Mouse (Mus musculus) stomach, postnatal 0 days (tissue): Measurements from ENCODE around the gene Mast2. TPM values are rescaled to one million over a fixed set of nuclear protein-coding genes. Genes with fewer than 3 reads are reported as not detected.

Experiments used
- ATAC-seq: fragments of 200-750 bp; cut with Nextera tagmentation; 2 replicates; pipeline ENCODE4 v1.8.0; 2017; ENCODE audit not compliant: low FRiP score, low TSS enrichment
- DNase-seq: peaks from one replicate; pipeline ENCODE4 v3.0.0-alpha.2; 2016; ENCODE audit warnings: low spot score
- H3K27ac ChIP-seq: fragments of 300-500 bp; sonication (generic); replicated peaks from 2 replicates; pipeline ENCODE4 v1.5.1; 2014; ENCODE audit warnings: mild to moderate bottlenecking, control low read depth
- H3K27me3 ChIP-seq: fragments of 300-500 bp; sonication (generic); 2 replicates; pipeline ENCODE4 v1.6.1; 2014; ENCODE audit warnings: low read length; ENCODE audit not compliant: control insufficient read depth, insufficient read depth
- H3K36me3 ChIP-seq: fragments of 300-500 bp; sonication (generic); 2 replicates; pipeline ENCODE4 v1.6.1; 2014; ENCODE audit warnings: low read length, mixed read lengths; ENCODE audit not compliant: control insufficient read depth, insufficient read depth
- H3K4me1 ChIP-seq: fragments of 300-500 bp; sonication (generic); replicated peaks from 2 replicates; pipeline ENCODE4 v1.6.1; 2014; ENCODE audit warnings: antibody characterized with exemption; ENCODE audit not compliant: control insufficient read depth, insufficient read depth
- H3K4me2 ChIP-seq: fragments of 300-500 bp; sonication (generic); replicated peaks from 2 replicates; pipeline ENCODE4 v1.6.1; 2014; ENCODE audit warnings: low read depth, mild to moderate bottlenecking, control low read depth, moderate library complexity
- H3K4me3 ChIP-seq: fragments of 300-500 bp; sonication (generic); 2 replicates; pipeline ENCODE4 v1.5.1; 2014; ENCODE audit warnings: low read depth, low read length, control low read depth
- H3K9ac ChIP-seq: fragments of 300-500 bp; sonication (generic); 2 replicates; pipeline ENCODE4 v1.6.1; 2014; ENCODE audit warnings: mild to moderate bottlenecking, low read length, control low read depth, mixed read lengths
- H3K9me3 ChIP-seq: fragments of 300-500 bp; sonication (generic); 2 replicates; pipeline ENCODE4 v1.6.1; 2016; ENCODE audit warnings: low read length; ENCODE audit not compliant: control insufficient read depth
- CTCF ChIP-seq: IDR thresholded peaks from 2 replicates; pipeline ENCODE4 v1.5.1; 2016; ENCODE audit warnings: antibody characterized with exemption, low read depth, mild to moderate bottlenecking, moderate library complexity
- EP300 ChIP-seq: optimal IDR thresholded peaks from 2 replicates; pipeline ENCODE3; 2016; ENCODE audit warnings: antibody characterized with exemption
- WGBS: fragments of 180-500 bp; shearing (Covaris S2); extraction: QIAGEN DNeasy Blood & Tissue Kit; methylation state at CpG from one replicate; pipeline ENCODE4 v1.1.7; 2014; 5-methylcytosine and 5-hydroxymethylcytosine counted together
- polyA plus RNA-seq: library from polyadenylated mRNA; unstranded; fragments of >200 nt; fragmentation: Nextera tagmentation; extraction: Ambion mirVana; gene quantifications from 2 replicates; pipeline ENCODE4 v1.2.1, GENCODE M21; 2015

Mast2 gene
- polyA plus RNA-seq, 1 experiment from 2014 or later, result 5.1 TPM

- Histone ChIP-seq H3K9me3 (no peaks in the 10 kb centered on the region), H3K4me2 (no peak overlapping the region), H3K4me3 (no peak overlapping the region), H3K27ac (no peak overlapping the region), H3K27me3 (no peaks in the 10 kb centered on the region), H3K4me1 (no peaks in the 10 kb centered on the region), H3K9ac (no peak overlapping the region), H3K36me3 (peaks cover 2% of the 10 kb centered on the region; the same call in 1 of the 2 replicates)
- ATAC-seq, result no peak
- 96% methylated on average over 3 of the region's 3 CpGs for WGBS
- DNase-seq, result no peak
- TF ChIP-seq EP300 (no peak), CTCF (no peak)
Observed at GRCm38 (mm10) chr4:116329256-116329655, 134.7 kb downstream of the Mast2 start.

GRCm38 (mm10) chr4:116322127-116322526 is 141.9 kb downstream of the Mast2 start:
- H3K4me2 ChIP-seq, result no peak overlapping the region
- H3K9ac ChIP-seq, result no peak overlapping the region
- no peaks in the 10 kb centered on the region for H3K9me3 ChIP-seq
- H3K36me3 ChIP-seq, result peaks cover 11% of the 10 kb centered on the region
- no peak overlapping the region for H3K4me3 ChIP-seq
- H3K27ac ChIP-seq, result no peak overlapping the region
- DNase-seq (no peak), ATAC-seq (no peak)
- 88% methylated on average over 6 of the region's 6 CpGs for WGBS
- H3K4me1 ChIP-seq, result no peaks in the 10 kb centered on the region
- TF ChIP-seq CTCF, result no peak
- TF ChIP-seq EP300, result no peak
- no peaks in the 10 kb centered on the region for H3K27me3 ChIP-seq

GRCm38 (mm10) chr4:116317575-116317974 is 146.4 kb downstream of the Mast2 start:
- no peak for TF ChIP-seq EP300
- no peak for TF ChIP-seq CTCF
- 92% methylated on average over 4 of the region's 4 CpGs for WGBS
- DNase-seq, result no peak
- no peak overlapping the region for H3K9ac ChIP-seq
- H3K4me1 ChIP-seq, result no peaks in the 10 kb centered on the region
- H3K36me3 ChIP-seq, result peaks cover 23% of the 10 kb centered on the region
- H3K27me3 ChIP-seq, result no peaks in the 10 kb centered on the region
- H3K4me2 ChIP-seq, result no peak overlapping the region
- no peaks in the 10 kb centered on the region for H3K9me3 ChIP-seq
- no peak for ATAC-seq
- no peak overlapping the region for H3K27ac ChIP-seq
- H3K4me3 ChIP-seq, result no peak overlapping the region

- Histone ChIP-seq H3K9me3 (no peaks in the 10 kb centered on the region), H3K4me3 (no peak overlapping the region), H3K4me1 (no peaks in the 10 kb centered on the region), H3K36me3 (peaks cover 14% of the 10 kb centered on the region; the same call in 1 of the 2 replicates), H3K27ac (no peak overlapping the region), H3K27me3 (no peaks in the 10 kb centered on the region), H3K4me2 (no peak overlapping the region), H3K9ac (no peak overlapping the region)
- no peak for ATAC-seq
- 17% methylated on average over 1 of the region's 1 CpGs for WGBS
- DNase-seq, result no peak
- no peak for TF ChIP-seq EP300
- TF ChIP-seq CTCF, result no peak
Observed at GRCm38 (mm10) chr4:116304551-116304950, 159.4 kb downstream of the Mast2 start.

GRCm38 (mm10) chr4:116300878-116301355 is 163.1 kb downstream of the Mast2 start:
- TF ChIP-seq CTCF (no peak), EP300 (no peak)
- no peak for DNase-seq
- peak; percentile 42; the same call in 1 of the 2 replicates for ATAC-seq
- no peaks in the 10 kb centered on the region for H3K27me3 ChIP-seq
- H3K27ac ChIP-seq, result no peak overlapping the region
- H3K9ac ChIP-seq, result no peak overlapping the region
- WGBS, result 37% methylated on average over 4 of the region's 4 CpGs
- no peaks in the 10 kb centered on the region for H3K4me1 ChIP-seq
- no peaks in the 10 kb centered on the region for H3K9me3 ChIP-seq
- no peaks in the 10 kb centered on the region for H3K36me3 ChIP-seq
- no peak overlapping the region for H3K4me2 ChIP-seq
- no peak overlapping the region for H3K4me3 ChIP-seq

- H3K36me3 ChIP-seq, result no peaks in the 10 kb centered on the region
- H3K4me2 ChIP-seq, result no peak overlapping the region
- ATAC-seq, result no peak
- H3K27ac ChIP-seq, result no peak overlapping the region
- TF ChIP-seq EP300 (no peak), CTCF (no peak)
- no peaks in the 10 kb centered on the region for H3K4me1 ChIP-seq
- DNase-seq, result no peak
- no peaks in the 10 kb centered on the region for H3K9me3 ChIP-seq
- H3K4me3 ChIP-seq, result no peak overlapping the region
- whole genome bisulfite sequencing, result 83% methylated on average over 12 of the region's 12 CpGs
- H3K27me3 ChIP-seq, result no peaks in the 10 kb centered on the region
- H3K9ac ChIP-seq, result no peak overlapping the region
Observed at GRCm38 (mm10) chr4:116293296-116293695, 170.7 kb downstream of the Mast2 start.
